Mouse (Mus musculus): ENCODE results near the gene Olfr441.
"Not testable (repeated sequence)": the region's sequence is repeated elsewhere in the genome, so short reads cannot be mapped to it uniquely, and the experiment has no call there.

Gene Olfr441

DNA sequence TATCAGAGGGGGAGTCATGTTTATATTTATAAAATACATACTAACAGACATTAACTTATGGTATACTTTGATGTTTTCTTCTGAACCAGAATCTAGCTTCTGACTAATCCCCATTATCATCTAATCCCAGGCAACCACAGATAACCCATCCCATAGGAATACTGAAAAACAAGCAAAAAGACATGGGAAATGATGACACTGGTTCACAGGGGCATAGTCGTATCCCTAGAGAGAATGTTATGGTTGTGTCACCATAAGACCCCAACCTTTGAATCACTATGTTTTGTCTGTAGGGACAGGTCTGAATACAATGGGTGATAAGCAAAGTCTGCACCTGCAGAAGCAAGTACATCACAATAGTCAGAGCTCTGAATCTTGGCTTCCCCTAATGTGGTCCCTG, at the start of gene Olfr441:
Olfr441 (plus strand) TSS at position 301 of the 400 bp plus-strand sequence.
- not testable (repeated sequence) for DNase-seq (ENCODE audit: low read depth, low spot score)

DNA sequence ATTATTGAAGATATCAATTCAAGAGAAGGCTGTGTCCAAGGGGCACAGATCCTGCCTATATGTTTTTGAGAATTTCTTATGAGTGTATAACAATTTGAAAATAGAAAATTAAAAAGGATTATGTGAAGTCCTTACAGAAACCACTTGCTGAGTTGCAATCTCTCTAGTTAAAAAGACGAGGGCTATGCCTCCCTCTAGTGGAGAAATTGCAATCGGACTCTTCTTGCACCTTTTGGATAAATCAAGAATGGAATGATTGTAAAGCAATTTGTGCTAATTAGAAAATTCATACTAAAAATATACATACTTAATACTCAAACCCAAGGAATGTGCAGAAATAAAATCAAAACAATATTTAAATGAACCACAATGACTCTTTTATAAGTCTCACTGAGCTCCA, 27.4 kb upstream of the Olfr441 start:
- peak; percentile 8 for DNase-seq (ENCODE audit: low read depth, low spot score)

DNA sequence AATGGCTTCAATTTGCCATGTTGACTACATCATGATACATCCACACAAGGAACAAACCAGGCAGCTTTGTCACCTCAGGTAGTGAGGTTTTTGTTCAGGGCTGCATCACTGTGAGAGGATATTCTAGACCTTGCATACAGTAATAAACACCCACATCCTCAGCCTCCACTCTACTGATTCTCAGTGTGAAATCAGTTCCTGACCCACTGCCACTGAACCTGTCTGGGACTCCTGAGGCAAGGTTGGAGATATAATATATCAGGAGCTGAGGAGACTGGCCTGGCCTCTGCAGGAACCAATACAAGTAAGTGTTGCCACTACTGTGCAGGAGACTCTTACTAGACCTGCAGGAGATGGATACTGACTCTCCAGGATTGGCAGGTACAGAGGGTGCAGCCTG, 24.8 kb upstream of the Olfr441 start:
- DNase-seq (ENCODE audit: low read depth, low spot score), result not testable (repeated sequence)

DNA sequence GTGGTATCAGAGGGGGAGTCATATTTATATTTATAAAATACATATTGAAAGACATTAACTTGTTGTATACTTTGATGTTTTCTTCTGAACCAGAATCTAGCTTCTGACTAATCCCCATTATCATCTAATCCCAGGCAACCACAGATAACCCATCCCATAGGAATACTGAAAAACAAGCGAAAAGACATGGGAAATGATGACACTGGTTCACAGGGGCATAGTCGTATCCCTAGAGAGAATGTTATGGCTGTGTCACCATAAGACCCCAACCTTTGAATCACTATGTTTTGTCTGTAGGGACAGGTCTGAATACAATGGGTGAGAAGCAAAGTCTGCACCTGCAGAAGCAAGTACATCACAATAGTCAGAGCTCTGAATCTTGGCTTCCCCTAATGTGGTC, 40.1 kb downstream of the Olfr441 start, which contains the start of gene Olfr237-ps1:
Olfr237-ps1 (plus strand) TSS at position 301 of the 400 bp plus-strand sequence.
- not testable (repeated sequence) for DNase-seq (ENCODE audit: low read depth, low spot score)

DNA sequence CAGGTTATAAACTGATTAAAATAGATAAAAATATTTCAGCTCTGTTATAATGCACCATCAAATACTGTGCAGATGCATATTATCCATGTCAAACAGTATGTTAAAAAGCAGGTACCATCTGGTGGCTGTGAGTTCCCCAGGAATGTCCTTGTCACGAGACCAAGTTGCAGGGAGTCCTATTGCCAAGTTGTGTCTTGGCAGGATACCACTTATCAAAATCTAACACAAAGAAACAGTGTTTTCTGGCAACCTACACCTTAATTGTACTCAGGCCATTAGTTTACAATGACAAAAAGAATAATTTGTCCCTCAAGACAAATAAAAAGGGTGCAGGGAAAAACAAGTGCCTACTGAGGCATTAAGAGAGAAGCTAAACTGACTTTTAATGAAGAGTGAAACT, 53.3 kb downstream of the Olfr441 start:
- no peak for DNase-seq (ENCODE audit: low read depth, low spot score)

DNA sequence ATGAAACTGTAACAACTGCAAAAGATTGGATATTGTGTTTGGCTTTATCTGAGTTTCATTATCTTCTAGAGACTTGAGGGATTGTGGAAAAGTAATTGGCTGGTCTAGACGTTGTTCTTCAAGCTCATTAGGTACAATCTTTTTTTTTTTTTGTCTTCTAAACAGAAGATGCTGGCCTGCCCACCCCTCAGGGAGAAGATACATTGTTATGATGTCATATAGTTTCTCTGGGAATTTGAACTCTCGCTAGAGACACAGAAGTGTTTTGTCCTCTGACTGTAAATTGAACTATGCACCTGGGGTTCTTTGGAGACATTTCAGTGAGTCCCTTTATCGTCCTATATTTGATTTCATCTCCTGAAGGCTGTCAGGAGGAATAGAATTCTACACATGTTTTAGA, 56.8 kb downstream of the Olfr441 start, which contains the start of gene Olfr437:
Olfr437 (plus strand) TSS at position 301 of the 400 bp plus-strand sequence.
- no peak for DNase-seq (ENCODE audit: low read depth, low spot score)

DNA sequence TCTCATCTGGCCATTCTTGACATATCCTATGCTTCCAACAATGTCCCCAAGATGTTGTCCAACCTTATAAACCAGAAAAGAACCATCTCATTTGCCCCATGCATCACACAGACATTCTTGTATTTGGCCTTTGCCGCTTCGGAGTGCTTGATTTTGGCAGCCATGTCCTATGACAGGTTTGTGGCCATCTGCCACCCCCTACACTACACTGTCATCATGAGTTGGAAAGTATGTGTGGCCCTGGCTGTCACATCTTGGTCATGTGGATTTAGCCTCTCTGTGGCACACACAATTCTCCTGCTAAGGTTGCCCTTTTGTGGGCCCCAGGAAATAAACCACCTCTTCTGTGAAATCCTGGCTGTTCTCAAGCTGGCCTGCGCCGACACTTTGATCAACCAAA, 61.1 kb downstream of the Olfr441 start:
- DNase-seq (ENCODE audit: low read depth, low spot score), result no peak
